Mouse (Mus musculus): Measurements from ENCODE around the gene Iqcd.

DNA sequence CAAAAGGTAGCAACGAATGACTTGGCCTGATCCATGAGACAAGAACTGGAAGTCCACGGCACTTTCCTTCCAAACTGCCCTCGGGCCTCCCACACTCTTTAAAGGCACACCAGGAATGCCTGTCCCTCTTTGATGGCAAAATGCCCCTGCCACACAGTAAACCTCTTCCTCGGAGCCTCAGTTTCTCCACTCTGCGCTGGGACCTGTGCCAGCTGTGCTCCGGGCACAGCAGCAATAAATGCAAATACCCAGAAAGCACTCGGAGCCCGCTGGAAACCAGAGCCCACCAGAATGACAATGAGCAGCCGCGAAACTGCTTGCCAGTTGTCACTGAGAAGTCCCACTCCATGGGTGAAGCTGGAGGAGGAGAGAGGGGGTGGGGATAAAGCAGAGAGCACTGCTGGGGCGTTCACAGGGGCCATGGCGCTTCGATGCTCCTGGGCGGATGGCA lies 21.0 kb upstream of the Iqcd start:
- no peak for TF ChIP-seq CTCF (conservative IDR thresholded peaks at IDR 0.05; ENCODE audit: insufficient read depth, insufficient read length, low read depth, low read length)
- TF ChIP-seq POLR2A (IDR thresholded peaks at IDR 0.05; ENCODE audit: low read depth, low read length): no peak
